Mouse (Mus musculus) testis, adult 2 months (tissue): ENCODE data around the gene Fanca. TPM values are rescaled to one million over a fixed set of nuclear protein-coding genes. Genes with fewer than 3 reads are reported as not detected.
A peak's percentile ranks its signal among the peaks of the same experiment; 100 is the strongest.

Source experiments
- H3K27ac ChIP-seq: fragments of 200-500 bp; 2 replicates; pipeline ENCODE4 v1.5.1; 2012; ENCODE audit warnings: low read depth, low read length; ENCODE audit not compliant: control insufficient read depth, insufficient read depth
- H3K27me3 ChIP-seq: fragments of 200-500 bp; 2 replicates; pipeline ENCODE4 v1.6.1; 2012; ENCODE audit warnings: mild to moderate bottlenecking, low read length, moderate library complexity; ENCODE audit not compliant: control insufficient read depth, insufficient read depth
- H3K36me3 ChIP-seq: fragments of 200-500 bp; 2 replicates; pipeline ENCODE4 v1.6.1; 2012; ENCODE audit warnings: mild to moderate bottlenecking, low read length; ENCODE audit not compliant: control insufficient read depth, insufficient read depth
- H3K4me1 ChIP-seq: fragments of 200-500 bp; 2 replicates; pipeline ENCODE4 v1.6.1; 2012; ENCODE audit warnings: low read length; ENCODE audit not compliant: control insufficient read depth, insufficient read depth
- H3K4me3 ChIP-seq: fragments of 200-500 bp; 2 replicates; pipeline ENCODE4 v1.5.1; 2012; ENCODE audit warnings: low read depth, mild to moderate bottlenecking, low read length, moderate library complexity, mixed read lengths; ENCODE audit not compliant: control insufficient read depth
- CTCF ChIP-seq: fragments of 200-500 bp; IDR thresholded peaks from 2 replicates; pipeline ENCODE4 v1.5.1; 2012; ENCODE audit warnings: low read depth, mild to moderate bottlenecking, inconsistent platforms, low read length, moderate library complexity; ENCODE audit not compliant: control insufficient read depth, insufficient read depth, insufficient replicate concordance
- POLR2A ChIP-seq: fragments of 200-500 bp; IDR thresholded peaks from 2 replicates; pipeline ENCODE4 v1.6.1; 2012; ENCODE audit warnings: low read depth, mild to moderate bottlenecking, inconsistent platforms, low read length, moderate library complexity; ENCODE audit not compliant: control insufficient read depth
- polyA plus RNA-seq: library from polyadenylated mRNA; depleted of rRNA; stranded (reverse); fragments of >200 nt; gene quantifications from 2 replicates; pipeline ENCODE4 v1.2.3, GENCODE M21; 2012; rRNA removed

Gene Fanca
- polyA plus RNA-seq, 1 experiment = 37.3 TPM

DNA sequence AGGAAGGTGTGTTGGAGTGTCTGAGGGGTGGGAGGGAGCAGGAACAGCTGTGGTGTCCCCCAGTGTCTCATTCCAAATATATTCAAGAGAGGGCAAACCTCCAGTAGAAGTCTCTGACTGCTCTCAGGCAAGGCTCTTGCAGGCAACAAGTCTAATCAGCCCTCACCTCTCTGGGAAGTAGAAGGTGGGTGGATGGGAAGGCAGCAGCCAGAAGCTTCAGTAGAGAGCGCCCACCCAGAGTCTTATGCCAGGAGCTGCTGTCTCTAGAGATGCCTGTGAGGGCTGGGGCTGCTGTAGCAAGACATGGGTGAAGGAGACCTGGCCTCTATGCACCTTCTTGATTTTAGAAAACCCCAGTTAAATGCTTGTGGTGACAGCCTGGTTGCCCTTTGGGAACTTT lies 90.0 kb downstream of the Fanca start:
- peaks cover 3% of the 10 kb centered on the region for H3K36me3 ChIP-seq
- H3K27ac ChIP-seq = no peak overlapping the region
- TF ChIP-seq POLR2A (no peak), CTCF (no peak)
- H3K27me3 ChIP-seq = no peaks in the 10 kb centered on the region
- H3K4me3 ChIP-seq = no peak overlapping the region
- peaks cover 3% of the 10 kb centered on the region for H3K4me1 ChIP-seq

DNA sequence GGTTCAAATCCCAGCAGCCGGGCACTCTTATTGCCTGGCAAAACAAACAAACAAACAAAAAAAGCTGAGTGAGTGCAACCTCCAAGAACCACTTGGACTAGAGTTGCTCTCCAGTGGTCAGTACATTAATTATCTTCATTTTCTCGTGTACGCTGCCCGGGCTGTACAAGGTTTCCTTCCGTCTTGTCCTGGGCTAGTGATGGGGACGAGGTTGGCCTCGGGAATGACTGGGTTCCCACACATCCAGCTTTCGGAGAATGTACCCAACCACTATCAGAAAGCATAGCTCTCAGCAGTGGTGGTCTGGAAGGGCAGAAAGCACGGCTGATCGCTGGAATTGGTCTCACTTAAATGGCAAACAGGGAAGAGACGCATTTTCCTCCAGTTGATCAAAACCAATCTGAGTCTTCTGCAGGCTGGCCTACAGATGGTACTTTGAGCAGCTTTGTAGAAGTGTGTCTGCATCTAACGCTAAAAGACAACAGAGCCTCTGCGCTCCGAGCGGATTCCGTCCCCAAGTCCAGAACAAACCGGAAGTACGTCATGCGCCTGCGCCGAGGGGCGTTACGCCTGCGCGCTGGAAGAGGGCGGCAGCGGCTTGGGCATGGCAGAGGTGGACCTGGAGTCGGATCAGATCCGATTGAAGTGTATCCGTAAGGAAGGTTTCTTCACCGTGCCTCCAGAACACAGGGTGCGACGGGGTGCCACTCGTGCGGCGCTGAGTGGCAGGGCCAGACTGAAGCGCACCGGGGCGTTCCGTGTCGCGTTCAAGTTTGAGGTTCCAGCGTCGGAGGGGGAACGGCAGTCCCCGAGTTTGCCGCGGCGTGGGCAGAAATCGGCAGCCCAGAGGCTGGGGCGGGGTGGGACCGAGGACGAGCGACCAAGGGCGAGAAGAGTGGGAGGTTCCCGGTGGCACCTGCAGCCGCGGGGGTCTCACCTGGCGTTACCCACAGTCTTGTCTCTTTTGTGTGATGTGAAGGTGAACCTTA lies 93.8 kb downstream of the Fanca start, which contains the start of gene Cdk10:
TSS of gene Cdk10 (plus strand) at position 565 of the 989 bp plus-strand sequence.
- Histone ChIP-seq H3K27me3 (no peaks in the 10 kb centered on the region), H3K36me3 (peaks cover 3% of the 10 kb centered on the region), H3K4me3 (peak within 1 kb of the TSS; percentile 92), H3K27ac (peak within 1 kb of the TSS; percentile 79), H3K4me1 (peaks cover 3% of the 10 kb centered on the region)
- TF ChIP-seq POLR2A = peak; percentile 97
- no peak for TF ChIP-seq CTCF

DNA sequence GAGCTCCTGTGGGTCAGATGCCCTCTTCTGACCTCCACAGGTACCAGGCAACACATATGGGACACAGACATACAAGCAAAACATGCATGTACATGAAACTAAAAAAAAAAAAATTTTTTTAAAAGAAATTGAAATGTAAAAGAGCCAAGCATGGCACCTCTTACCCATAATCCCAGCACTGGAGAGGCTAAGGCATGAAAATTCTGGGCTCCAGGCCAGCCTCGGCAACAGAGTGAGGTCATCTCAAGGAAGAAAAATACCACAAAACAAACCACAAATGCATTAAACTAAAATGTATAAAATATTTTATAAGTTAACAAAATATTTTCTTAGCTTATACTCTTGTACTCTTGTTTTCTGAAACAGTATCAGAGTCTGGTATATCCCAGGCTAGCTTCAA lies 97.5 kb downstream of the Fanca start:
- TF ChIP-seq POLR2A (no peak), CTCF (no peak)
- H3K27ac ChIP-seq = no peak overlapping the region

More for the DNA sequence above, 97.5 kb downstream of the Fanca start:
- Histone ChIP-seq H3K36me3 (no peaks in the 10 kb centered on the region), H3K4me1 (peaks cover 3% of the 10 kb centered on the region), H3K27me3 (no peaks in the 10 kb centered on the region), H3K4me3 (no peak overlapping the region)

Other genes starting within 250 kb of the Fanca start
- gene Rpl13, start 216.2 kb downstream of the Fanca start, polyA plus RNA-seq = 834 and 1,155 TPM in 2 replicates
- 1.1 and 1.3 TPM in 2 replicates for gene Cpne7, start 201.2 kb downstream of the Fanca start, polyA plus RNA-seq
- 3.8 and 5.2 TPM in 2 replicates for gene Sult5a1, start 160.3 kb downstream of the Fanca start, polyA plus RNA-seq
- gene Dpep1, start 132.3 kb downstream of the Fanca start, polyA plus RNA-seq = 9.6 and 10.5 TPM in 2 replicates
- 98.1 and 98.4 TPM in 2 replicates for gene Chmp1a, start 105.8 kb downstream of the Fanca start, polyA plus RNA-seq
- gene Spata33, start 105.7 kb downstream of the Fanca start, polyA plus RNA-seq = 921 and 929 TPM in 2 replicates
- 62.0 and 65.4 TPM in 2 replicates for gene Cdk10, start 93.7 kb downstream of the Fanca start, polyA plus RNA-seq
- 34.4 and 35.0 TPM in 2 replicates for gene Spata2l, start 82.3 kb downstream of the Fanca start, polyA plus RNA-seq
- 7.9 and 8.3 TPM in 2 replicates for gene Zfp276, start 64.4 kb downstream of the Fanca start, polyA plus RNA-seq
- gene Vps9d1, start 64.2 kb downstream of the Fanca start, polyA plus RNA-seq = 30.0 and 34.2 TPM in 2 replicates
- 26.0 and 27.4 TPM in 2 replicates for gene Spire2, start 14.1 kb upstream of the Fanca start, polyA plus RNA-seq
- 39.4 and 41.8 TPM in 2 replicates for gene Tcf25, start 55.2 kb upstream of the Fanca start, polyA plus RNA-seq
- 0.02 and 0.15 TPM in 2 replicates for gene Mc1r, start 88.5 kb upstream of the Fanca start, polyA plus RNA-seq
- 43.5 and 48.7 TPM in 2 replicates for gene Tubb3, start 92.8 kb upstream of the Fanca start, polyA plus RNA-seq
- 3.5 and 3.7 TPM in 2 replicates for gene Def8, start 105.0 kb upstream of the Fanca start, polyA plus RNA-seq
- gene Afg3l1, start 159.3 kb upstream of the Fanca start, polyA plus RNA-seq = 29.5 and 30.4 TPM in 2 replicates
- gene Dbndd1, start 196.9 kb upstream of the Fanca start, polyA plus RNA-seq = 51.9 and 52.5 TPM in 2 replicates
- gene Gas8, start 200.3 kb upstream of the Fanca start, polyA plus RNA-seq = 54.7 and 55.3 TPM in 2 replicates